Mouse (Mus musculus): ENCODE data around the gene Tbrg4. TPM values are rescaled to one million over a fixed set of nuclear protein-coding genes. Genes with fewer than 3 reads are reported as not detected.
A peak's percentile ranks its signal among the peaks of the same experiment; 100 is the strongest.

The Tbrg4 gene
- polyA plus RNA-seq, 1 experiment from 2014 or later, result 31.8 TPM

DNA sequence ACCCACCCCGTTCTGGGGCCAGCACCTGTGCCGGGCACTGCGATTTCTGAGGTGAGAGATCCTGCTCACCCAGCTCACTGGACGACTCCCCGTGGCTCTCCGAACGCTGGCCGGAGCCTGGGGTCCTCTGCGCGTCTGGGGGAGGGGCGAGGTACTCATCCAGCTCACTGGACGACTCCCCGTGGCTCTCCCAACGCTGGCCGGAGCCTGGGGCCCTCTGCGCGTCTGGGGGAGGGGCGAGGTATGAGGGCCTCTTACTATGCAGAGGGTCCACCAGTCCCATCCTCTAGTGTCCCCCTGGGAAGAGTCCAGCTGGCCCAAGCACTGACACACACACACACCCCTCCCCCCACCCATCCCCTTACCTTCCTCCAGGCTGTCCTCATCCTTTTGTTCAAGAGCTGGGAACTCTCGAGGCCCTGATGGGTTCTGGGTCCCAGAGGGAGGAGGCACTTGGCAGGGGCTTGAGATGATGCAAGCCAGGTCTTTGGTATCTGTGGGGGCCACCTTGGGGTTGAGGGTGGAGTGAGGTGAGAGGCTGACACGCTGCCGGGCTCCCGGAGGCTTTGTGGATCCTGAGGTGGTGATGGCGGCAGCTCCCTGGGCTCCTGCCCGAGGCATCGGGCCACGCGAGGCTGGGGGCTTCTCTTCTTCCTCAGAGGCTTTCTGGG is 26.7 kb downstream of the Tbrg4 start:
- WGBS, result 12% methylated on average over 27 of the region's 27 CpGs
- Histone ChIP-seq H3K27ac (replicated peaks) (peak overlapping the region; percentile 70), H3K36me3 (peaks cover 33% of the 10 kb centered on the region), H3K9me3 (no peaks in the 10 kb centered on the region), H3K27me3 (no peaks in the 10 kb centered on the region), H3K4me1 (replicated peaks) (peaks cover 64% of the 10 kb centered on the region), H3K9ac (peak overlapping the region; percentile 35), H3K4me3 (peak overlapping the region; percentile 0; the same call in 1 of the 2 replicates), H3K4me2 (peak overlapping the region; percentile 50)
- peak; percentile 16 for ATAC-seq (ENCODE audit: low FRiP score, low read depth)

DNA sequence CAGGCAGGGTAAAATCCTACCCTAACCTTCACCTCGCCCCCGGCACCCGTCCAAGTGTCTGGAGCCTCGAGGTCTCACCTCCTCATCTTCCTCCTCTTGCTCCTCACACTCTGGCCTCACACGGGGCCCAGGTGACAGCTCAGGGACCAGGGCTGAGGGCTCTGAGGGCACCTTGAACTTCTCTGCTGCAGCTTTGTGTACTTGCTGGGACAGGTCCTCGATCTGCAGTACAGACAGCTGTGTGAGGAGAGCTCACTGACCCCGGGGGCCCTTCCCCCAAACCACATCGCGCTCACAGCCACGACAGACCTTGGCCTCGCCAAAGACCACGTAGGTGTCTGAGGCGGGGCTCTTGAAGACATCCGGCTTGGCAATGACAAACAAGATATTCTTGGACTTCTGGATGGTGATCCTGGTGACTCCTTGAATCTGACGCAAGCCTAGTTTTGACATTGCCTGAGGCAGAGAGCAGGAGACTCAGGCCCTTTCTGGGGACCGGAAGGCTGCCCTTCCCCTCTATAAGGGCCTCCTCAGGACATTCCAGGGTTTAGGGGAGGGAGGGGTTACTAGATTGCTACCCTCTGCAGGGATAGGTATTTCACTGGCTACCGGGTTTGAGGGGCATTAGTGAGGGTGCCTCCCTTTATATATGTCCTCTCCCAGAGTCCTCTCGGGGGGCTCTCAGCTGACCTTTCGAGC is 27.5 kb downstream of the Tbrg4 start:
- H3K36me3 ChIP-seq, result peaks cover 41% of the 10 kb centered on the region
- peak overlapping the region; percentile 50 for H3K4me2 ChIP-seq
- 57% methylated on average over 19 of the region's 19 CpGs for WGBS
- peak; percentile 1; the same call in 1 of the 2 replicates for ATAC-seq (ENCODE audit: low FRiP score, low read depth)
- H3K4me1 ChIP-seq (replicated peaks), result peaks cover 56% of the 10 kb centered on the region
- peak overlapping the region; percentile 70 for H3K27ac ChIP-seq (replicated peaks)
- H3K9ac ChIP-seq, result peak overlapping the region; percentile 35; the same call in 1 of the 2 replicates
- no peaks in the 10 kb centered on the region for H3K9me3 ChIP-seq
- 0 out of 2 replicates have a peak overlapping the region, but pooled peaks have one; percentile 0 for H3K4me3 ChIP-seq
- no peaks in the 10 kb centered on the region for H3K27me3 ChIP-seq

DNA sequence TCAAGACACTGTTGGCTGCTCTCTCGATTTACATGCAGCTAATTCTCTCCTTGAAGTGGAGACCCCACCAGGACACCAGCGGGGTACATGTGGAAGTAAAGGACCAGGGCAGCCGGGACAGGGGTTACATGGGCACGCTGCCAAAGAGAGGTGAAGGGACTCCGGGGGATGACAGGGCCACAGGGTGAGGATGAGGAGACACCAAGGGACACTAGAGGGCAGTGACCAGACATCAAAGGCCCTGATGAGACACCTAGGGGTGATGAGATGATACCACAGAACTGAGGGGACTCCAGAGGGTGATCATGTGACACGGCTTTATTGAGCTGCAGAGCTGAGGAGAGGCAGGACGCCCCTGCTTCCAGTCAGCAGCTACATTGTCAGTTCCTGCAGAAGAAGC is 28.3 kb downstream of the Tbrg4 start:
- Histone ChIP-seq H3K4me2 (no peak overlapping the region), H3K36me3 (peaks cover 49% of the 10 kb centered on the region), H3K4me1 (replicated peaks) (peaks cover 48% of the 10 kb centered on the region), H3K4me3 (no peak overlapping the region), H3K27me3 (no peaks in the 10 kb centered on the region), H3K27ac (replicated peaks) (peak overlapping the region; percentile 70; the same call in 1 of the 2 replicates), H3K9ac (no peak overlapping the region), H3K9me3 (no peaks in the 10 kb centered on the region)
- 62% methylated on average over 7 of the region's 7 CpGs for WGBS
- no peak for ATAC-seq (ENCODE audit: low FRiP score, low read depth)

DNA sequence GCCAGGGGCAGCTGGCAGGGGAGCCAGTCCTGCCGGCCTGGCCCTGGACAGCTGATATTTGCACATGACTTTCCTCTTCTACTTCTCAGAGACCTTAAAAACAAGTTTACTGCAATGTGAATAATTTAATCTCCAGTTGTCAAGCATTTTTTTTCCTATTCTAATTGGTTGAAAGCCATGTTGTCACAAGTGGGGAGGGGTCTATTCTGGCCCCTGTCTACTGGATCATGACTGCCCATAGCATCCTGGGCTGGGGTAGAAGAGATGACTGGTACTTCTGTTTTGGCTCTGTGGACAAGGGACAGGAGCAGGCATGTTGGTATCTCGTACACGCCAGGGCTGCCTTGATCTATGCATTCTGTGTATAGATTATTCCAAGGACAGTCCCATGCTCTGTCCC is 29.3 kb downstream of the Tbrg4 start:
- Histone ChIP-seq H3K4me2 (no peak overlapping the region), H3K27me3 (no peaks in the 10 kb centered on the region), H3K27ac (replicated peaks) (peak overlapping the region; percentile 43; the same call in 1 of the 2 replicates), H3K36me3 (peaks cover 49% of the 10 kb centered on the region), H3K9ac (no peak overlapping the region), H3K4me1 (replicated peaks) (peaks cover 39% of the 10 kb centered on the region), H3K4me3 (no peak overlapping the region), H3K9me3 (no peaks in the 10 kb centered on the region)
- no peak for ATAC-seq (ENCODE audit: low FRiP score, low read depth)
- WGBS, result 82% methylated on average over 3 of the region's 3 CpGs

DNA sequence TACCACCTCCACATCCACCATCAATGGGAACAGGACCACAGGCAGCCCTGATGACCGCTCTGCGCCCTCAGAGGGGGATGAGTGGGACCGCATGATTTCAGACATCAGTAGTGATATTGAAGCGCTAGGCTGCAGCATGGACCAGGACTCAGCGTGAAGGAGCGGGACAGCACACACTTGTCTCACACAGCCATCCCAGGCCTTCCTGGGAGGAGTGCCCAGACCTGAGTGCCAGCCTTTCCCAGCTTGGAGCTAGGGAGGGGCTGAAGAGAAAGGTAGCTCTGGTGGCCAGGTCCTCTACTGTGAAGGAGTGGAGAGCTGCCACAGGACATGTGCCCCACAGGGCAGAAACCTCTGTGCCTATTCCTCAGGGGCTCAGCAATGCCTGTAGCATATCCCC is 29.7 kb downstream of the Tbrg4 start:
- H3K9ac ChIP-seq, result no peak overlapping the region
- H3K27me3 ChIP-seq, result no peaks in the 10 kb centered on the region
- no peak for ATAC-seq (ENCODE audit: low FRiP score, low read depth)
- no peak overlapping the region for H3K4me3 ChIP-seq
- H3K9me3 ChIP-seq, result no peaks in the 10 kb centered on the region
- peaks cover 48% of the 10 kb centered on the region for H3K36me3 ChIP-seq
- 93% methylated on average over 6 of the region's 6 CpGs for WGBS
- H3K4me2 ChIP-seq, result no peak overlapping the region
- H3K4me1 ChIP-seq (replicated peaks), result peaks cover 38% of the 10 kb centered on the region
- peak overlapping the region; percentile 43; the same call in 1 of the 2 replicates for H3K27ac ChIP-seq (replicated peaks)

DNA sequence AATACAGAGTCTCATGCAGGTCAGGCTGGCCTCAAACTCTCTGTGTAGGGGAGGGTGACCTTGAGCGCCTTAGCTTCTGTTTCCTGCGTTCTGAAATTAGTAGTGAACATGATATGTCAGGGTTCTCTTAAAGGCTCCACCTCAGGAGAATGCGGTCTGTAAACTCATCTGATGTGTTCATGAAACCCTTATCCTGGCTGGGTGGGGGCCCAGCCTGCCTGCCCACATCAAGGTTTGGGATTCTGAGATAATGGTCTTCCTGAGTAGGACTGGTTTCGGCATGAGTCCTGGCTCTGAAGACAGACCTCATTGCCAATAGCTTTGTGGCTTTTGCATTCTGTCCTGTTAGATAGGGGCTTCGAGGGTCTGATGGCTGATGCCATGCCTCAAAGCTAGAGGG is 30.5 kb downstream of the Tbrg4 start:
- Histone ChIP-seq H3K27ac (replicated peaks) (no peak overlapping the region), H3K9ac (no peak overlapping the region), H3K4me2 (no peak overlapping the region), H3K9me3 (no peaks in the 10 kb centered on the region), H3K27me3 (no peaks in the 10 kb centered on the region), H3K4me3 (no peak overlapping the region), H3K36me3 (peaks cover 51% of the 10 kb centered on the region), H3K4me1 (replicated peaks) (peaks cover 29% of the 10 kb centered on the region)
- no peak for ATAC-seq (ENCODE audit: low FRiP score, low read depth)
- WGBS, result 94% methylated on average over 5 of the region's 5 CpGs

DNA sequence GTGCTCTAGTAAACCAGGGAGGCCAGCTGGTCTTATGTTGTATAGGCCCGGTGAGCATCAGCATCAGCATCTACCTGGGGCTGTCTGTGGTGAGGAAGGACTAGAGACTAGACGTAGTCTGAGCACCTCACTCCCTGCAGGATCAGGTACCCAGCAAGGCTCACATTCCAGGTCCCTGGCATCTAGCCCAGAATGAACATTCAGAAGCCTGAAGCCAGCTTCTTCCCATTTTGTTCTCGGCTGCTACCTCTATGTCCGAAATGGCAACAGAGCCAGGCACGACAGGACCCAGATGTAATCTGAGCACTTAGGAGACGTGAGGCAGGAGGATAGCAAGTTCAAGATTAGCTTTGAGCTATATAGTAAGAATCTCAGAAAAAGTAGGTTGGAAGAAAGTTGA is 31.0 kb downstream of the Tbrg4 start:
- 85% methylated on average over 6 of the region's 6 CpGs for WGBS
- H3K4me2 ChIP-seq, result no peak overlapping the region
- peaks cover 54% of the 10 kb centered on the region for H3K36me3 ChIP-seq
- H3K9ac ChIP-seq, result no peak overlapping the region
- H3K27ac ChIP-seq (replicated peaks), result no peak overlapping the region
- peaks cover 24% of the 10 kb centered on the region for H3K4me1 ChIP-seq (replicated peaks)
- H3K9me3 ChIP-seq, result no peaks in the 10 kb centered on the region
- no peaks in the 10 kb centered on the region for H3K27me3 ChIP-seq
- ATAC-seq (ENCODE audit: low FRiP score, low read depth), result no peak
- H3K4me3 ChIP-seq, result no peak overlapping the region

DNA sequence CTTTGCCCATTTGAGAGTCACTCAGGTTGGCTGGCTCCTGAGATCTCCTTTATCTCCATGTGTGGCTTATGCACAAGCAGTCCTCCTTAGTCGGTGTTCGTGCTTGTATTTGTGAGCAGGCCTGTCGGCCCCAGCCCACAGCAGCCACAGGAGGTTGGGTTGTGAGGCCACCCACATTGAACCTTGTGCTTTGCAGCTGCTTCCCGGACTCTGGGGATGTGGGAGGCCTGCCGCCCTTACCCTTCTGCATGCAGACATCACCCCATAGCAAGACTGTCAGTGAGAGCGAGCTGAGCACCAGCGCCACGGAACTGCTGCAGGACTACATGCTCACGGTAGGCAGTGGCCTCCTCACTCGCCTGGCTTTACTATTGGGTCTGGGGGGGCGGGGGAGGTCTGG is 32.5 kb downstream of the Tbrg4 start:
- no peak for ATAC-seq (ENCODE audit: low FRiP score, low read depth)

DNA sequence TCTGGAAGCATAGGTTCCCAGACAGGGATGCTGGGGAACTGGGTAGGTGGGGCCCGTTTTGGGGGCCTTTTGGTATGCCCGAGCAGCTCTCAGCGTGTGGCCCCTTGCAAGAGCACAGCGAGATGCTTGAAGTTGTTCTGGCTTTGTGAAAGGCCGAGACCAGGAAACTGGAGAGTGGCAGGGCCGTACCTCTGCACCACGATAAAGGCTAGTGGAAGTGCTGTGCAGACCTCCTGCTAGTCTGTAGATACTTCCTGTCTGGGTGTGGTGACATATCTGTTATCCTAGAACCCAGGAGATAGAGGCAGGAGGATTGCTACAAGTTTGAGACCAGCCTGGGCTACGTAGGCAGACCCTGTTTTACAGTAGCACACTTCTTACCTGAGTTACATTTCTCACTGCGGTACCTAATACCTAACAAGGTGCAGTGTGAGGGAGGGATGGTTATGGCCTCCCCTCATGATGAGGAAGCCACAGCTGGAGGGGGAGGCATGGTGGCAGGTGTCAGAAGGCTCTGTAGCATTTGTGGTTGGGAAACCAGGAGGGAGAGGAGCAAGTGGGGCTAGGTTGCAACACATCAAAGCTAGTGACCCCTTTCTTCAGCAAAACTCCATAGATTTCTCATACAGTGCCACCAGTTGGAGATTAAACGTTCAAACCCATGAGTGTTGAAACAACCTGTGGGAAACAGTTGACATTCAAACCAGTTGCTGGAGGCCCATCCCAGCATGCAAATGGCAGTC is 34.8 kb downstream of the Tbrg4 start:
- no peak overlapping the region for H3K9ac ChIP-seq
- no peaks in the 10 kb centered on the region for H3K4me1 ChIP-seq (replicated peaks)
- WGBS, result 78% methylated on average over 10 of the region's 10 CpGs
- no peaks in the 10 kb centered on the region for H3K9me3 ChIP-seq
- no peak for ATAC-seq (ENCODE audit: low FRiP score, low read depth)
- no peak overlapping the region for H3K4me3 ChIP-seq
- H3K27me3 ChIP-seq, result no peaks in the 10 kb centered on the region
- H3K4me2 ChIP-seq, result no peak overlapping the region
- H3K27ac ChIP-seq (replicated peaks), result no peak overlapping the region
- H3K36me3 ChIP-seq, result peaks cover 52% of the 10 kb centered on the region

More for the DNA sequence above, 32.5 kb downstream of the Tbrg4 start:
- 76% methylated on average over 11 of the region's 11 CpGs for WGBS
- peaks cover 59% of the 10 kb centered on the region for H3K36me3 ChIP-seq
- H3K9ac ChIP-seq, result no peak overlapping the region
- no peaks in the 10 kb centered on the region for H3K9me3 ChIP-seq
- peaks cover 10% of the 10 kb centered on the region for H3K4me1 ChIP-seq (replicated peaks)
- H3K4me2 ChIP-seq, result no peak overlapping the region
- no peaks in the 10 kb centered on the region for H3K27me3 ChIP-seq
- no peak overlapping the region for H3K27ac ChIP-seq (replicated peaks)
- no peak overlapping the region for H3K4me3 ChIP-seq

DNA sequence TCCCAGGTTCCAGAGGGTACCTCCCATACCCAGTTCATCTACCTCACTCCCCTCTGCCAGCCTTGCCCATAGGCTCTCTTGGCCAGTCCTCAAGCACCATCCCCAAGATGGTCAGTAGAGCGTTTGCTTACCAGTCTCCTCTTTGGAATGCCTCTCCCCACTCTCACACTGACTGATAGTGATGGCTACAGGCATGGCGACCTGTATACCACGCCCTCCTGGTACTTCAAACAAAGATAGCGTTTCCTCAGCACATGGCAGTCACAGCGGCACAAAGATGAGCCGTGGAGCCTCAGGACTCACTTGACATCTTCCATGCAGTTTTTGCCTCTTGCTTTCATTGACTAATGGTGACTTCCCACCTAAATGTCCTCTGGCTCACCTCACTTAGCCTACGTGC is 36.0 kb downstream of the Tbrg4 start:
- WGBS, result 95% methylated on average over 7 of the region's 7 CpGs
- no peak overlapping the region for H3K27ac ChIP-seq (replicated peaks)
- no peak overlapping the region for H3K4me2 ChIP-seq
- H3K9ac ChIP-seq, result no peak overlapping the region
- H3K4me3 ChIP-seq, result no peak overlapping the region
- H3K4me1 ChIP-seq (replicated peaks), result no peaks in the 10 kb centered on the region
- no peak for ATAC-seq (ENCODE audit: low FRiP score, low read depth)
- no peaks in the 10 kb centered on the region for H3K9me3 ChIP-seq
- peaks cover 50% of the 10 kb centered on the region for H3K36me3 ChIP-seq
- H3K27me3 ChIP-seq, result no peaks in the 10 kb centered on the region

DNA sequence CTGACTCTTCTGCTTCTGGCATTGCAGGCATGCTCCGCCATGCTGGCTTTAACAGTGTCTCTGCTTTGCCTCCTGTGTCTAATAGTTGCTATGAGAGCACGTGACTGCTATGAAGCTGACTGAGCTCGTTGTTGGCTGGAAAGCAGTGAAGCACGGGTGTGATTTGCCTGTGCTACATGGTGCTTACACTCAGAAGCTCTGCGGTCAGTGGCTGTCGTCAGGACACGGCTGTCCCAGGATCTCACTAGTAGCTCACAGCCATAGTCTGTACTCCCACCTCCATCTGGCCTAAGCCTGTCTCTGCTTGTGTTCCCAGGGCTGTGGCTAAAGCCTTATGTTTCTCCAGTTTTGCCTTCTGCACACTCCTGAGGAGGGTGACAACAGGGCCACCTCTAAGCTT is 37.6 kb downstream of the Tbrg4 start:
- H3K27me3 ChIP-seq, result no peaks in the 10 kb centered on the region
- H3K9me3 ChIP-seq, result no peaks in the 10 kb centered on the region
- no peak overlapping the region for H3K27ac ChIP-seq (replicated peaks)
- H3K4me1 ChIP-seq (replicated peaks), result no peaks in the 10 kb centered on the region
- ATAC-seq (ENCODE audit: low FRiP score, low read depth), result no peak
- no peak overlapping the region for H3K4me3 ChIP-seq
- H3K4me2 ChIP-seq, result no peak overlapping the region
- H3K36me3 ChIP-seq, result peaks cover 39% of the 10 kb centered on the region
- H3K9ac ChIP-seq, result no peak overlapping the region
- WGBS, result 92% methylated on average over 7 of the region's 7 CpGs
